Mouse (Mus musculus) ES-E14 (cell line): ENCODE measurements around the gene Ndufs2.

Experiments
- CHD2 ChIP-seq: IDR thresholded peaks from 2 replicates; pipeline ENCODE4 v1.6.1; 2014; ENCODE audit warnings: mild to moderate bottlenecking, low read depth, low read length, inconsistent platforms
- MAFK ChIP-seq: IDR thresholded peaks from 2 replicates; pipeline ENCODE4 v1.6.1; 2014; ENCODE audit warnings: mild to moderate bottlenecking, low read depth, low read length, inconsistent platforms; ENCODE audit not compliant: insufficient read depth
- ZC3H11A ChIP-seq: IDR thresholded peaks from 2 replicates; pipeline ENCODE4 v1.6.1; 2012; ENCODE audit warnings: low read depth, mild to moderate bottlenecking, inconsistent platforms, low read length, borderline replicate concordance
- ZNF384 ChIP-seq: IDR thresholded peaks from 2 replicates; pipeline ENCODE4 v1.6.1; 2012; ENCODE audit warnings: low read depth, low read length, inconsistent platforms

DNA sequence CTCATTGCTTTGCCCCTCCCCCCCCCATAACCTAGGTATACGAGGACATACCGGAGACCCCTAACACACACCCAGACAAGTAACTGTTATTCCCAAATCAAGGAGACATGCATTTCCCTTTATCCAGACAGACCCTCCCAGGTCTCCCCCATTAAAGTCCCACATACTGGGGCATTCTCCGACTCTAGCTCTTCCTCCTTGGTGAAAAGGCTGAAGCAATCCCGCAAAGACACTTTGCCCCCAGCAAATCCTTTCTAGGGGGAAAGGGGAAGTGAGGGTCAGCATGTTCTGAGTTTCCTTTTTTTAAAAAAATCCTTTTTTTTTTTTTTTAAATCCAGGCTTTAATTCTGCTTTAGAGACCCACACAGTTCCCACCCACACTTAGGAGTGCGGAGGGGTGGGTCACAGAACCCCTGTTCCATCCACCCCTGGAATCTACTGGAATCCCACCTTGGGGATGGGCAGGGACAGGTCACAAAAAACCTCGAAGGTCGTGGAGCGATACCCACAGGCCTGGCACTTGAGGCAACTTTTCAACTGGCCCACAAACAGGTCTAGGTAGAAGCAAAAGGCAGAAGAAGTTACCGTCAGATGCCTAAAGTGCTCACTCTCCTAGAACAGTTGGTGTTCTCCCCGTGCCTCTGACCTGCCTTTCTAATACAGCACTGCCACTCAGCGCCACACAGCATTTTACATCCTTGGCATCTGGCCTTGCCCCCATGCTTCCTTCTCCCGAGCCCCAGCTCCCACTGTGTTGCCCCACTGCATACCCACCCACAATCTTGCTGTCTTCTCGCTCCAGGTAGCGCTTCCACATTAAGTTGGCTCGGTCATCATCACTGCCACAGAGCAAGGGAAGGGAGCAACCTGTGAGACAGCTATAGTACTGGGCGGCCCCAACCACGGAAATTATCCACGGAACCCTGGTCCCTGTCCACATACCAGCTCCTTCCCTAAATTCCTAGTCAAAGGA lies 32.3 kb upstream of the Ndufs2 start:
- TF ChIP-seq ZC3H11A (no peak), CHD2 (no peak), ZNF384 (no peak), MAFK (no peak)
